Mouse (Mus musculus): ENCODE measurements around the gene F12.

DNA sequence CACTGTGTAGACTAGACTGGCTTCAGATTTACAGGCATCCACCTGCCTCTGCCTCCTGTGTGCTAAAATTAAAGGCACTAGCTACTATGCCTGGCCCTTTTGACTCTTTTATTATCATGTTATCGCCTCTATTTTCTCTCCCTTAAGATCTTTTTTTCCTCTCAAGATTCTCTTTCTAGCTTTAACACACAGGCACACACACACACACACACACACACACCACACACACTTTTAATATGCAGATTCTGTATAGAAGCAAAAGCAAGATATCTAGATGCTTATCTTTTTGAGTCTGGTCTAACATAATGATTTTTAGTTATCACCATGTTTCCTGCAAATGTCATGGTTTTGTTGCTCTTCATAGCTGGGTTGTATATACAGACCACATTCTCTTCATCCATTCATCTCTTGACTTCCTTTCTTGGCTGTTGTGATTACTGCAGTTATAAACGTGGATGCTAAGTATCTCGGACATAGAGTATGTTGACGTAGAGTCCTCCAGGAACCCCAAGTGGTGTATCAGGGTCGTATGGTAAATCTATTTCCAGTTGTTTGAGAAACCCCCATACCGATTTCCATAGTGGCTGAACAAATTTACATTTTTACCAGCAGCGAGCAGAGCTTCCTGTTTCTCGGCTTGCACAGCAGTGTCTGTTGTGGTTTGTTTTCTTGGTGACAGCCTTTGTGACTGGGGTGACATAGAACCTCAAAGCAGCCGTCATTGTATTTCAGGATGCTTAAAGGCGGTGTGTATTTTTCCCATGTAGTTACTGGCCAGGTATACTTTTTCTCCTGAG lies 5.5 kb upstream of the F12 start:
- TF ChIP-seq EP300 (optimal IDR thresholded peaks at IDR 0.05) (no peak), CTCF (IDR thresholded peaks at IDR 0.05; ENCODE audit: low read depth) (no peak)
